Mouse (Mus musculus): ENCODE data around the gene H2-Eb2. TPM values are rescaled to one million over a fixed set of nuclear protein-coding genes. Genes with fewer than 3 reads are reported as not detected.

H2-Eb2 gene
- polyA plus RNA-seq (2016; fragmentation: Nextera tagmentation; extraction: Ambion mirVana) = not detected in 2 replicates

GRCm38 (mm10) chr17:34325436-34325835, at the start of gene H2-Eb2:
Gene H2-Eb2, plus strand, starts transcription at chr17:34325665.
- no peaks in the 10 kb centered on the region; the same call in 1 of the 2 replicates for H3K27me3 ChIP-seq (replicated peaks)
- H3K27ac ChIP-seq = no peak within 1 kb of the TSS
- ATAC-seq = no peak
- 53% methylated on average over 4 of the region's 4 CpGs for WGBS (ENCODE audit: insufficient replicate concordance)
- H3K9ac ChIP-seq = no peak within 1 kb of the TSS
- H3K4me3 ChIP-seq = no peak within 1 kb of the TSS
- H3K36me3 ChIP-seq = no peaks in the 10 kb centered on the region
- no peaks in the 10 kb centered on the region for H3K4me1 ChIP-seq
- no peaks in the 10 kb centered on the region for H3K9me3 ChIP-seq (replicated peaks)
- no peak within 1 kb of the TSS for H3K4me2 ChIP-seq

GRCm38 (mm10) chr17:34280499-34281038, 44.9 kb upstream of the H2-Eb2 start:
- peak; percentile 27; the same call in 1 of the 2 replicates for ATAC-seq
- Histone ChIP-seq H3K9ac (no peak overlapping the region), H3K27me3 (replicated peaks) (peaks cover 12% of the 10 kb centered on the region), H3K36me3 (no peaks in the 10 kb centered on the region), H3K4me2 (no peak overlapping the region), H3K9me3 (replicated peaks) (no peaks in the 10 kb centered on the region), H3K4me1 (no peaks in the 10 kb centered on the region), H3K4me3 (no peak overlapping the region), H3K27ac (no peak overlapping the region)
- WGBS (ENCODE audit: insufficient replicate concordance) = 56% methylated on average over 1 of the region's 1 CpGs

- Histone ChIP-seq H3K27me3 (replicated peaks) (peaks cover 12% of the 10 kb centered on the region), H3K9me3 (replicated peaks) (no peaks in the 10 kb centered on the region), H3K4me2 (no peak overlapping the region), H3K36me3 (no peaks in the 10 kb centered on the region), H3K27ac (no peak overlapping the region), H3K4me3 (no peak overlapping the region), H3K9ac (no peak overlapping the region), H3K4me1 (no peaks in the 10 kb centered on the region)
- 50% methylated on average over 1 of the region's 1 CpGs for WGBS (ENCODE audit: insufficient replicate concordance)
- no peak for ATAC-seq
Measured at GRCm38 (mm10) chr17:34281836-34282235, 43.6 kb upstream of the H2-Eb2 start.

- H3K27me3 ChIP-seq (replicated peaks) = peaks cover 9% of the 10 kb centered on the region
- no peaks in the 10 kb centered on the region for H3K36me3 ChIP-seq
- H3K9me3 ChIP-seq (replicated peaks) = no peaks in the 10 kb centered on the region
- no peaks in the 10 kb centered on the region for H3K4me1 ChIP-seq
- WGBS (ENCODE audit: insufficient replicate concordance) = 58% methylated on average over 4 of the region's 4 CpGs
- no peak for ATAC-seq
- H3K27ac ChIP-seq = no peak overlapping the region
- H3K4me3 ChIP-seq = no peak overlapping the region
- no peak overlapping the region for H3K4me2 ChIP-seq
- H3K9ac ChIP-seq = no peak overlapping the region
Measured at GRCm38 (mm10) chr17:34285371-34285770, 40.1 kb upstream of the H2-Eb2 start.

GRCm38 (mm10) chr17:34285848-34286247, 39.6 kb upstream of the H2-Eb2 start:
- 27% methylated on average over 4 of the region's 4 CpGs for WGBS (ENCODE audit: insufficient replicate concordance)

GRCm38 (mm10) chr17:34286501-34286900, 39.0 kb upstream of the H2-Eb2 start:
- Histone ChIP-seq H3K36me3 (no peaks in the 10 kb centered on the region), H3K4me1 (no peaks in the 10 kb centered on the region), H3K4me2 (no peak overlapping the region), H3K27me3 (replicated peaks) (peaks cover 4% of the 10 kb centered on the region), H3K9me3 (replicated peaks) (no peaks in the 10 kb centered on the region), H3K27ac (no peak overlapping the region), H3K4me3 (no peak overlapping the region), H3K9ac (no peak overlapping the region)
- no peak for ATAC-seq
- 53% methylated on average over 5 of the region's 5 CpGs for WGBS (ENCODE audit: insufficient replicate concordance)

More at GRCm38 (mm10) chr17:34285848-34286247, 39.6 kb upstream of the H2-Eb2 start:
- Histone ChIP-seq H3K4me2 (no peak overlapping the region), H3K4me3 (no peak overlapping the region), H3K36me3 (no peaks in the 10 kb centered on the region), H3K27ac (no peak overlapping the region), H3K4me1 (no peaks in the 10 kb centered on the region), H3K9me3 (replicated peaks) (no peaks in the 10 kb centered on the region), H3K9ac (no peak overlapping the region), H3K27me3 (replicated peaks) (peaks cover 4% of the 10 kb centered on the region)
- no peak for ATAC-seq

GRCm38 (mm10) chr17:34286999-34287398, 38.5 kb upstream of the H2-Eb2 start:
- Histone ChIP-seq H3K9ac (no peak overlapping the region), H3K4me1 (no peaks in the 10 kb centered on the region), H3K9me3 (replicated peaks) (no peaks in the 10 kb centered on the region), H3K4me2 (no peak overlapping the region), H3K4me3 (no peak overlapping the region), H3K36me3 (no peaks in the 10 kb centered on the region), H3K27me3 (replicated peaks) (peaks cover 4% of the 10 kb centered on the region), H3K27ac (no peak overlapping the region)
- 40% methylated on average over 6 of the region's 6 CpGs for WGBS (ENCODE audit: insufficient replicate concordance)
- ATAC-seq = no peak

- no peak within 1 kb of the TSS for H3K27ac ChIP-seq
- no peaks in the 10 kb centered on the region for H3K4me1 ChIP-seq
- whole genome bisulfite sequencing (ENCODE audit: insufficient replicate concordance) = 14% methylated on average over 8 of the region's 8 CpGs
- H3K4me2 ChIP-seq = no peak within 1 kb of the TSS
- peaks cover 4% of the 10 kb centered on the region for H3K27me3 ChIP-seq (replicated peaks)
- no peak for ATAC-seq
- no peak within 1 kb of the TSS for H3K4me3 ChIP-seq
- no peak within 1 kb of the TSS for H3K9ac ChIP-seq
- H3K9me3 ChIP-seq (replicated peaks) = no peaks in the 10 kb centered on the region
- H3K36me3 ChIP-seq = no peaks in the 10 kb centered on the region
Measured at GRCm38 (mm10) chr17:34287648-34288047, 37.8 kb upstream of the H2-Eb2 start, which contains the start of gene H2-Aa. Gene H2-Aa, minus strand, starts transcription at chr17:34287823.

GRCm38 (mm10) chr17:34288131-34288530, 37.3 kb upstream of the H2-Eb2 start:
- H3K27me3 ChIP-seq (replicated peaks) = peaks cover 4% of the 10 kb centered on the region; the same call in 1 of the 2 replicates
- 44% methylated on average over 3 of the region's 3 CpGs for WGBS (ENCODE audit: insufficient replicate concordance)
- no peaks in the 10 kb centered on the region for H3K36me3 ChIP-seq
- H3K4me1 ChIP-seq = no peaks in the 10 kb centered on the region
- no peak overlapping the region for H3K27ac ChIP-seq
- H3K9ac ChIP-seq = no peak overlapping the region
- ATAC-seq = no peak
- no peak overlapping the region for H3K4me3 ChIP-seq
- H3K4me2 ChIP-seq = no peak overlapping the region
- no peaks in the 10 kb centered on the region for H3K9me3 ChIP-seq (replicated peaks)

- H3K4me2 ChIP-seq = no peak overlapping the region
- H3K27ac ChIP-seq = no peak overlapping the region
- WGBS (ENCODE audit: insufficient replicate concordance) = 17% methylated on average over 8 of the region's 8 CpGs
- H3K9me3 ChIP-seq (replicated peaks) = no peaks in the 10 kb centered on the region
- no peaks in the 10 kb centered on the region for H3K4me1 ChIP-seq
- ATAC-seq = 0 out of 2 replicates have a peak, but pooled peaks have one; percentile 35
- peaks cover 9% of the 10 kb centered on the region; the same call in 1 of the 2 replicates for H3K27me3 ChIP-seq (replicated peaks)
- no peak overlapping the region for H3K9ac ChIP-seq
- no peaks in the 10 kb centered on the region for H3K36me3 ChIP-seq
- no peak overlapping the region for H3K4me3 ChIP-seq
Measured at GRCm38 (mm10) chr17:34291609-34292008, 33.9 kb upstream of the H2-Eb2 start.

GRCm38 (mm10) chr17:34292570-34292969, 32.9 kb upstream of the H2-Eb2 start:
- no peak for ATAC-seq
- WGBS (ENCODE audit: insufficient replicate concordance) = 75% methylated on average over 4 of the region's 4 CpGs

GRCm38 (mm10) chr17:34293533-34293932, 31.9 kb upstream of the H2-Eb2 start:
- H3K27ac ChIP-seq = no peak overlapping the region
- no peaks in the 10 kb centered on the region for H3K36me3 ChIP-seq
- H3K4me1 ChIP-seq = no peaks in the 10 kb centered on the region
- no peaks in the 10 kb centered on the region for H3K9me3 ChIP-seq (replicated peaks)
- H3K4me3 ChIP-seq = no peak overlapping the region
- no peak for ATAC-seq
- H3K9ac ChIP-seq = no peak overlapping the region
- no peak overlapping the region for H3K4me2 ChIP-seq
- peaks cover 23% of the 10 kb centered on the region for H3K27me3 ChIP-seq (replicated peaks)
- 6% methylated on average over 2 of the region's 2 CpGs for WGBS (ENCODE audit: insufficient replicate concordance)

More at GRCm38 (mm10) chr17:34292570-34292969, 32.9 kb upstream of the H2-Eb2 start:
- Histone ChIP-seq H3K9me3 (replicated peaks) (no peaks in the 10 kb centered on the region), H3K9ac (no peak overlapping the region), H3K4me2 (no peak overlapping the region), H3K27me3 (replicated peaks) (peaks cover 17% of the 10 kb centered on the region; the same call in 1 of the 2 replicates), H3K4me1 (no peaks in the 10 kb centered on the region), H3K36me3 (no peaks in the 10 kb centered on the region), H3K27ac (no peak overlapping the region), H3K4me3 (no peak overlapping the region)

- Histone ChIP-seq H3K27me3 (replicated peaks) (peaks cover 23% of the 10 kb centered on the region), H3K4me3 (no peak overlapping the region), H3K4me2 (no peak overlapping the region), H3K9ac (no peak overlapping the region), H3K9me3 (replicated peaks) (no peaks in the 10 kb centered on the region), H3K27ac (no peak overlapping the region), H3K36me3 (no peaks in the 10 kb centered on the region), H3K4me1 (no peaks in the 10 kb centered on the region)
- 52% methylated on average over 4 of the region's 4 CpGs for WGBS (ENCODE audit: insufficient replicate concordance)
- ATAC-seq = no peak
Measured at GRCm38 (mm10) chr17:34294249-34294648, 31.2 kb upstream of the H2-Eb2 start.
